Mouse (Mus musculus) macrophage (primary cell): ENCODE data around the gene S100pbp. TPM values are rescaled to one million over a fixed set of nuclear protein-coding genes. Genes with fewer than 3 reads are reported as not detected.
"Not testable (repeated sequence)": the region's sequence is repeated elsewhere in the genome, so short reads cannot be mapped to it uniquely, and the experiment has no call there.

ENCODE experiments used
- H3K27ac ChIP-seq: fragments of 350-480 bp; formaldehyde crosslinking; 2 replicates; pipeline ENCODE4 v1.9.0; 2021
- H3K36me3 ChIP-seq: fragments of 350-480 bp; formaldehyde crosslinking; 2 replicates; pipeline ENCODE4 v1.9.0; 2021; ENCODE audit errors: inconsistent target
- H3K4me3 ChIP-seq: fragments of 350-480 bp; formaldehyde crosslinking; 2 replicates; pipeline ENCODE4 v1.9.0; 2021; ENCODE audit errors: inconsistent target
- H3K79me2 ChIP-seq: fragments of 350-480 bp; formaldehyde crosslinking; 2 replicates; pipeline ENCODE4 v1.9.0; 2021; ENCODE audit errors: inconsistent target
- WGBS: methylation state at CpG from one replicate; pipeline ENCODE4 v1.1.7; 2026; ENCODE audit warnings: inconsistent platforms; ENCODE audit not compliant: missing documents; 5-methylcytosine and 5-hydroxymethylcytosine counted together
- polyA plus RNA-seq: library from polyadenylated mRNA; stranded (reverse); fragments of 250-400 nt; gene quantifications from 3 replicates; pipeline ENCODE4 v1.2.4, GENCODE M21; 2018; ENCODE audit warnings: inconsistent platforms

Gene S100pbp
- polyA plus RNA-seq, 1 experiment from 2014 or later: 12.7 TPM

DNA sequence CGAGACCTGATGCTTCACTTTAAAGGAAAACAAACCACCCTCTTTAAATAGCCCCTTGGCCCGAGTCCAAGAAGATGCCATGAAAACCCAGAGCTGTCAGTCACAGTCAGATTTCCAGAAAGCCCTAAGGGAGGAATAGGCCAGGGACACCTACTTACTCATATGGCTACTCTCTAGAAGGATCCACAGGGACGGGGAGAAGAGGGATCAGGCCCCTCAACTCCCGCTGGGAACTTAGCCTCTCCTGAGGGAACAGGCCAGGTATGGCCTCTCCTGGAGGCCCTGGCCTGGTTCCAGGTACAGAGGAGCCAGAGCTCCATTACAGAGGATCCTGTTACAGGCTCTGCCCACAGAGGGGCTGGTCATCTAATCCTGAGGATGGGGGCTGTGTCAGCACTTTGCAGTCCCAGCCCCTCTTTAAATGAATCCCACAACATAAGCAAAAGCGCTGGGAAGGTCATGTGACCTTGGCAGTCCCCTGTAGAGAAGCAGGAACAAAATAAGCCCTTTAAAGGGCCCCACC lies 37.0 kb upstream of the S100pbp start:
- peaks cover 24% of the 10 kb centered on the region for H3K36me3 ChIP-seq
- H3K79me2 ChIP-seq: peaks cover 64% of the 10 kb centered on the region
- no peak overlapping the region for H3K4me3 ChIP-seq
- 66% methylated on average over 5 of the region's 5 CpGs for WGBS
- no peak overlapping the region for H3K27ac ChIP-seq

DNA sequence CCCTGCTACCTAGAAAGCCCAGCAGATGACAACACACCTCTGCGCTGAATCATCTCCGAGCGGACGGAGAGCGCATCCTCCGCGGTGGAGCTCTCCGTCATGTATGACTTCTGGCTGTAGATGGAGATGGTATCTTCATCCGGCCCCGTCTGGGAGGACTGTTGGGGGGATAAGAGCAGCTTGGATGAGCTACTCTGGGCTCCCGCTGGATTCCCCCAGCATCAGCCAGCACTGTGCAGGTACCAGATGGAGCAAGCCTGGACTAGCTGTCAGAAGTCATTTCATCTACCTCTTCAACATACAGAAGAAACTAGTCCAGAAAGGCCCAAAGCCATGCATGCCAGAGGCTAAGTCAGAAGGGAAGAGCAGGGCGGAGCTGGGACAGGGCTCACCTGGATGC lies 35.8 kb upstream of the S100pbp start:
- WGBS: 96% methylated on average over 12 of the region's 12 CpGs
- no peak overlapping the region for H3K27ac ChIP-seq
- H3K79me2 ChIP-seq: peaks cover 52% of the 10 kb centered on the region
- no peak overlapping the region for H3K4me3 ChIP-seq
- H3K36me3 ChIP-seq: peaks cover 33% of the 10 kb centered on the region

DNA sequence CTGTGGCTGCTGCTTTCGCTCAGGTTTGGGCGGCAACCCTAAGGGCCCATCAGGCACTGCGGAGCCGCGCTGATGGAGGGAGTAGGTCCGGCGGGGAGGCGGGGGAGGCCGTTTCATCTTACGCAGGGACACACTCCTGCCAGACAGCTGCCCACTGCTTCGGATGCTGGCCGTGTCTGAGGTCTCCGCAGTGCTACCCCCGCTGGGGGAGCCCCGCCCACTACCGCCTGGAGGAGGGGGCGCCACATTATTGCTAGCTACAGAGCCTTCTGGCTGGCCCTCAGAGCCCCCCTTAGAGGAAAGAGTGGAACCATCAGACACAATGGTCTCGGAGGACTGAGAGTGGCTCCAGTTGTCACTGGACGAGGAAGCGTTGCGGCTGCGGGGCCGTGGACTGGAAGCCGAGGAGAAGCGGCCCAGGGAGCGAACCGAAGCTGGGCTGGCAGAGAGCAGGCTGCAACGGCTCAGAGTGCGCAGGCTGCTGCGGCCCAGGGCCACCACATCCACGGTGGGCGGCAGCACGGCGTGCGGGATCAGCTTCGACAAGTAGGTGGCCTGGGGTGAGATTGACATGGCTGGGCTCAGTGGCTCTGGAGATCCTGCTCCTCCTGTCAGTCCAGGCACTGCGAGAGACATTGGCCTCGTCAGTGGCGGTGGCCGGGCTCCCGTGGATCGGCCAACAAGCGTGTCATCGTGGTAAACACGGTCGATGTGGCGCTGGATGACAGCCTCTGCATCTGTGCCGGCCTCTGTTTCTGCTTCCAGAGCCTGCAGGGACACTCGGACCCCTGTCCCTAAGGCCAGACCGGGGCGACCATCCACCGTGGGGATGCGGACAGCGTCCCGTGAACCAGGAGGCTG lies 34.1 kb upstream of the S100pbp start:
- WGBS: 94% methylated on average over 44 of the region's 55 CpGs
- peaks cover 36% of the 10 kb centered on the region for H3K79me2 ChIP-seq
- peaks cover 48% of the 10 kb centered on the region for H3K36me3 ChIP-seq
- no peak overlapping the region for H3K4me3 ChIP-seq
- no peak overlapping the region for H3K27ac ChIP-seq

DNA sequence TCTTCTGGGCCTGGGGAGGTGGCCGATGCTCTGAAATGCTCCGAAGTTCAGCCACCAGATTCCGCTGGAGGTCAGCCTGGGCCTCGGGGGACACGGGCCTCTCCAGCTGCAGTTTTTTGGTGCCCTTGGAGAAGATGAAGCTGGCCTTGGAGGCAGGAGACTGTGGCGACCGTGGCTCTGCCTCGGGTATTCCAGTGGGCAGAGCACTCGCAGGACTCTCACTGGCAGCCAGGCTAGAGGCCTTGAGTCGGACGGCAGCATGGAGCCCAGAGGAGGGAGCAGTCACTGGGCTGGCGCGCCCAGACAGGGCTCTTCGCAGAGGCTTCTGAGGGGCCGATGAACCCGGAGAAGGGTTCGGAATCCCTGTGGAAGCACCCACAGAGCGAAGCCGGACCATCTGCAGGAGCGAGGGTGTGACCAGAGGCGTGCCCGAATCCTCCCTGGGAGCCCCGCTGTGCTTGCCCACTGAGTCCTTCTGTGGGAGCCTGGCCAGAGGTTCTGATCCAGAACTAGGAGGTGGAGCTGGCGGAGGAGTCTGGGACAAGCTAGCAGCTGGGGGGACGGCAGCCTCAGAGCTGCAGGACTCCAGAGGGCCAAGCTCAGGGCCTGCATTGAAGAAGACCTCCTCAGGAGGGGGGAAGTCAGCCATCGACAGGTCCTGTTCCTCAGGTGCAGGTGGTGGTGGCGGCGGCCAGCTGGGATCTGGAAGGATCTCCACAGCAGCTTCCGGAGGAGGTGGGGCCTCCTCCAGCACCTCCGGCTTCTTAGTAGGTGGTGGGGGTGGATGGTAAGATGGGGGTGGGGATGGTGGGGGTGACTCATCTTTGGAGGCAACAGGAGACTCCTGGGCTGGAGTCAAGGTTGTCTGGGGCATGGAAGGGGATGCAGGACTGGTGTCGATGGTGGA lies 32.7 kb upstream of the S100pbp start:
- no peak overlapping the region for H3K27ac ChIP-seq
- H3K36me3 ChIP-seq: peaks cover 62% of the 10 kb centered on the region
- H3K79me2 ChIP-seq: peaks cover 22% of the 10 kb centered on the region
- 92% methylated on average over 27 of the region's 31 CpGs for WGBS
- H3K4me3 ChIP-seq: no peak overlapping the region

DNA sequence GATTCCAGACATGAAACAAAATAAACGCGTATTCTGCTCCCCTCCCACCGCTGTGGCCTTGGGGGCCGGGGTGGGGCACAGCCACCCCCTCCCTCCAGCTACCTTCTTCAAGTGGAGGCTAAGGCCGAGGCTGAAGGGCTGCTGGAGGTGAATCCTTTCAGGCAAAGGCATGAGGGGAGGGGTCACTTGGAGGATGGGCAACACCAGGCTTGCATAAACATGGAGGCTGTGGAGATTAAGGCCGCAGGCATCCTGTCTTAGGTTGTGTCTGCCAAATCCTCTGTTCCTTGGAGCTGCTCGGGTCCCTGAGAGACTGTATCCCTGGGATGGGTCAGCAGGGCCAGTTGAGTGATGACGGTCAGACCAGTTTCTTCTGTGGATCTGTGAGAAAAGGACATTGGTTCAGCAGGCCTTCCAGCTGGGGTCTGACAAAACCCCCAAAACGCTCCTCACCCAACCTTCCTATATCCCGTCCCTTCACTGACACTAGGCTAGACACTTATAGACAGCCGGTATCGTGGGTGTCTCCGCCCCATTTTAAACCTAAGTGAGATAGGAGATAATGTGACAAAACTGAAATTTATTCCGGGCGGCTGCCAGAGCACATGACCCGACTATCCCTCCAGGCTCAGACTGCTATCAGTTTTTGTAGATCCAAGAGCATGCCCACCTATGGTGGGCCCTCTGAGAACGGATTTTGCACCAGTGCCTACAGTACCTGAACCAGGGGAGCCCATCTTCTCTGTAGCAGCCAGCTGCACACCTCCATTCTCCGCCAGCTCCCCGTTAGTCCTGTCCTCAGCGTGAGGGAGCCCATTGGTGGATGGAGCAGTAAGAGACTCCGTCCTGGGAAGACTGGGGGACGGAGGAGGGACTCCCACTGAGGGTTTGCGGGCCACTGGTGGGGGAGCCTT lies 31.8 kb upstream of the S100pbp start:
- Histone ChIP-seq H3K36me3 (peaks cover 71% of the 10 kb centered on the region), H3K79me2 (peaks cover 13% of the 10 kb centered on the region), H3K27ac (no peak overlapping the region), H3K4me3 (no peak overlapping the region)
- 91% methylated on average over 23 of the region's 23 CpGs for WGBS

DNA sequence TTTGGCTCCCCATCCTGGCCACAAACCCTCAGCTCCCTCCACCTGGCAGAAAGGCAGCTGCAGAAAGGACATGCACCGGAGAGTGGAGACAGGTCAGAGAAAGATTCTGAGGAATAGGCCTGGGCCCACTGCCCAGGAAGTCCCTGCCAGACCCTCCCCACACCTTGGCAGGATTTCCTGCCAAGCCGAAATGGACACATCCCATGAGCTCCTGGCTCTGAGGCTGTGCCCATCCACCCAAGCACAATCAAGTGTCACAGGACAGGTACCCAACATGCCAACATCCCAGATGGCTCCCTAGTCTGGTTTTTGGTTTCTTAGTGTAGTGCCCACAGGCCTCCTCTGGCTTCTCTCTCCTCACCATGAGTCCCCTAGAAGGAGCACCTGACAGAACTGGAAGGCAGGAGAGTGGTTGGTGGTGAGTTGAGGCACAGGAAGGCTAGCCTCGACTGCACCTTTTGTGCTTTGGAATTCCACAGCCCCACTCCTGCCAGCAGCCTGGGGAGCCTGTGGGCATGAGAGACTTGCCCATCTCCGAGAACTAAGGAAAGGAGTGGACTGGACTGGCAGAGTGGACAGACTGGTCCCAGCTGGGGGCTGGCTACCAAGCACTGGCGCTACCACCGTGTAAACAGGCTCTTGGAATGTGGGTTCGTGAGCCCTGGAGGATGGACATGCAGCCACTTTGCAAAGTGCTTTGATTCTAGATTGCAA lies 31.0 kb upstream of the S100pbp start:
- peaks cover 70% of the 10 kb centered on the region for H3K36me3 ChIP-seq
- H3K4me3 ChIP-seq: no peak overlapping the region
- peaks cover 4% of the 10 kb centered on the region; the same call in 1 of the 2 replicates for H3K79me2 ChIP-seq
- 97% methylated on average over 6 of the region's 7 CpGs for WGBS
- no peak overlapping the region for H3K27ac ChIP-seq

DNA sequence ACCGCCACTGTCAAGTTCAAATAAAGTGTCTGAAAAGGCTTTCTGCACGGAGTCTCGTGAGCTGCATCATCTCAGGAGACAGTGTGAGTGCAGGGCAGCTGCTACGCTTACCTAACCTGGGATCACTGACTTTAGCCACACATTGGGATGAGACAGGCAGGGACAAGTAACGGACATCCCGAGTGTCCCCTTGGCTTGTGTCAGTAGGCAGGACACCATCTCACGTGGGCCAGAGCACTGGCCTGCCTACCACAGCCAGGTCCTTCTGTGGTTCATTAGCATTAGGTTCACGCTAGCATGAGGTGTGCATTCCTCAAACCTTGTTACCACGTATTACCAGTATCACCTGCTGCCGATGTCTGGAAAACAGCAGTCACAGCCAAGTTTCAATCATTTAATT lies 29.7 kb upstream of the S100pbp start:
- Histone ChIP-seq H3K79me2 (no peaks in the 10 kb centered on the region; the same call in 1 of the 2 replicates), H3K27ac (no peak overlapping the region), H3K36me3 (peaks cover 68% of the 10 kb centered on the region), H3K4me3 (no peak overlapping the region)
- 93% methylated on average over 8 of the region's 10 CpGs for whole genome bisulfite sequencing

DNA sequence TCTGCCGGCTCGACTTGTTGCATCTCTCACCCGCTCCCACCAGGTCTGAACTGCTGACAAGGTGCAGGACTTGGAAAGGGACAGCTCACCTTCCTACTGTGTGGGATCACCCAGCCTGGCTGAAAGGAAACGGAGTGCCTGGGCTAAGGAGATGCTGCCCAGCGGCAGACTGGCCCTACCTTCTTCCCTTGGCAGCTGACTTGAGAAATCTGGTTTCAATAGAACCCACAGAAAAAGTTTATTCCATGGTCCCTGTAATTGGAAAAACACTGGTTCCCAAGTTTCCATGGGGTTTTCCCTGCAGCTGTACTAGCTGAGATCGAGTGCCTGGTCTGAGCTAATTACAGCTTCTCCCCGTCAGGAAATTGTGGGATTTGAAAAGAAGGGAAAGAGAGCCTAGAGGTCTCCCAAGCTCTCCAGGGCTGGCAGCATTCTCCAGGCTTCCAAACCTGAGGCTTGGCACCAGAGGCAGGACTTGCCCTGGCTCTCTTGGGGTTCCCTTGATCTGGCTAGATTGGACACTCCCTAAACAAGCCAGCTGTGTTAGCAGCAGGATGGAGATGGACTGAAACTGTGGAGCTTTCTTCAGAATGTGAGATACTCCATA lies 29.1 kb upstream of the S100pbp start:
- H3K79me2 ChIP-seq: no peaks in the 10 kb centered on the region
- H3K27ac ChIP-seq: no peak overlapping the region
- 98% methylated on average over 7 of the region's 7 CpGs for WGBS
- H3K4me3 ChIP-seq: no peak overlapping the region
- H3K36me3 ChIP-seq: peaks cover 71% of the 10 kb centered on the region

DNA sequence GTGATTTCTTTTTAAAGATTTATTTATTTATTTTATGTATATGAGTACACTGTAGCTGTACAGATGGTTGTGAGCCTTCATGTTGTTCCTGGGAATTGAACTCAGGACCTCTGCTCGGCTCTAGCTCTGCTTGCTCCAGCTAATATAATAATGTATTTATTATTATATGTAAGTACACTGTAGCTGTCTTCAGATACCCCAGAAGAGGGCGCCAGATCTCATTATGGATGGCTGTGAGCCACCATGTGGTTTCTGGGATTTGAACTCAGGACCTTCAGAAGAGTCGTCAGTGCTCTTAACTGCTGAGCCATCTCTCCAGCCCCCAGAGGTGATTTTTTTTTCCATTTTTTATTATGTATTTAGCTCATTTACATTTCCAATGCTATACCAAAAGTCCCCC lies 23.0 kb upstream of the S100pbp start:
- not testable (repeated sequence) for H3K79me2 ChIP-seq, H3K27ac ChIP-seq, H3K4me3 ChIP-seq
- 64% methylated on average over 2 of the region's 3 CpGs for whole genome bisulfite sequencing
- H3K36me3 ChIP-seq: peaks cover 47% of the 10 kb centered on the region

DNA sequence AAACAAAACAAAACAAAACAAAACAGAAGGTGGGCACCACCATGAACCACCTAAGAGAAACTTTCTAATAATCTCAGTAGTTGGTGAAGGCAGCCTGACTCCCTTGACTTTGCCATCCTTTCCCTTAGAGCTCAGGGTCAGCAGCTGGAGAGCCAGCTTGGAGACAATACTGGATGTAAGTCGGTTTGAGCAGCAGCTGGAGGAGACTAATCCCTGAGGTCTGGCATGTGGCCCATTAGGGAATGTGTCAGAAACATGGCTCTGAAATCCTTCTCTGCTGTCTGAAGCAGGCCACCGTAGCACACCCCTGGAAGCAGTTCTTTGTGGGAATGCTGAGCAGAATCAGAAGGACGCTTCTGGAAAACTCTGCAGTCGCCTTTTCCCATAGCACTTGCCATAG lies 21.9 kb upstream of the S100pbp start:
- Histone ChIP-seq H3K4me3 (no peak overlapping the region), H3K36me3 (peaks cover 47% of the 10 kb centered on the region), H3K79me2 (no peaks in the 10 kb centered on the region), H3K27ac (no peak overlapping the region)
- 100% methylated on average over 4 of the region's 4 CpGs for WGBS

DNA sequence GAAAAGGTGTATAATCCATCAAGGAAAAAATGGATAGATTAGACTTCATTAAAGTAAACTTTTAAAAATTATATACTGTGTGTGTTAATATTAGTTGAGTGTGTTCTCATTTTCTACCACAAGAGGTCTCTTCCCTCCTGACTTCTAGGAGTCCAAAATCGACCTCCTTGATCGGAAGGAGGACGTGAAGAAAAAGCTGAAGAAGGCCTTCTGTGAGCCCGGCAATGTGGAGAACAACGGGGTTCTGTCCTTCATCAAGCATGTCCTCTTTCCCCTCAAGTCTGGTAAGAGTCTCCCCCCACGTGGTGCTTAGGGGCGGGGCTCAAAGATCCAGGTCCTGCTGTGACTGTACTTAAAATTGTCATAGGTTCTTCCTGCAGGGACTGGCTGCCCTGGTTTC lies 20.0 kb upstream of the S100pbp start:
- no peak overlapping the region for H3K27ac ChIP-seq
- no peak overlapping the region for H3K4me3 ChIP-seq
- no peaks in the 10 kb centered on the region for H3K79me2 ChIP-seq
- WGBS: 47% methylated on average over 7 of the region's 7 CpGs
- H3K36me3 ChIP-seq: peaks cover 46% of the 10 kb centered on the region

DNA sequence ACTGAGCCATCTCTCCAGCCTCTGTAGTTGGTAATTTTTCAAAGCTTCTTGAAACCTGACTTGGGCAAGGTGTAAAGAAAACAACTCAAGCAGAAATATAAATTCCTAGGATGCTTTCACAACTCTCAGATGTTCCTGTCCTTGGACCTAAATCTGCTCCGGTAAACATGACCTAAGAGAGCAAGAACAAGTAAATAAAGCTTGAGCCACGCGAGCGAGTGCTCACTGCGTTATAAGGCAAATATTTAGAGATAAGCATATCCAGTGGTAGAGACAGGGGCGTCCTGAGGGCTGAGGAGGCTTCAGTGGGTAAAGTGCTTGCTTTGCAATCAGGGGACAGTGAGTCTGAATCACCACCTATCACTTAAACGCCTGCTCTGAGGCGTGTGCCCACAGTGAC lies 17.3 kb upstream of the S100pbp start:
- Histone ChIP-seq H3K4me3 (no peak overlapping the region), H3K36me3 (peaks cover 44% of the 10 kb centered on the region), H3K79me2 (no peaks in the 10 kb centered on the region), H3K27ac (no peak overlapping the region)
- WGBS: 93% methylated on average over 8 of the region's 8 CpGs

DNA sequence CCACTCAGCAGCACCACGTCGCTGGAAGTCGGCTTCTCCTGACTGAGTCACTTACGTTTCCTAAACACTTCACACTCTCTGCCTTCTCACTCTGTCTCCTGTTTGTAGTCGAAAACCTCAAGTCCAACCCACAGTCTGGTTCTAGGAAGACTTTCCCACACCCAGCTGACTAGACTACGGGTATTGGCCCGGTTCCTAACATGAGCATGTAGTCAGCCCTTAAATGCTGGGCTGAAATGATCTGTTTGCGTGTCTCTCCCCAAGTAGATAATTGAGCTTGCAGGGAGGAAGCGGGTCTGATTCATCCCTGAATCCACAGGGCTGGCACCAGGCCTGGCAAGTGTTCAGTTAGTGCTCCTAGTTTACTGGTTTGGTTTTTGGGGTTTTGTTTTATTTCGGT lies 15.1 kb upstream of the S100pbp start:
- H3K27ac ChIP-seq: no peak overlapping the region
- H3K36me3 ChIP-seq: peaks cover 41% of the 10 kb centered on the region
- 93% methylated on average over 10 of the region's 10 CpGs for WGBS
- H3K79me2 ChIP-seq: no peaks in the 10 kb centered on the region
- H3K4me3 ChIP-seq: no peak overlapping the region
